Mouse (Mus musculus): ENCODE measurements around the gene LTO1.

GRCm38 (mm10) chr7:144914296-144914947, 478 bp upstream of the LTO1 start:
- TF ChIP-seq CTCF (IDR thresholded peaks at IDR 0.05; ENCODE audit: control insufficient read depth, insufficient read depth, insufficient read length) (no peak), MYOG (IDR thresholded peaks at IDR 0.05; ENCODE audit: control insufficient read depth, extremely low read depth, insufficient read length) (no peak), USF1 (IDR thresholded peaks at IDR 0.05; ENCODE audit: low read depth) (no peak), CEBPB (IDR thresholded peaks at IDR 0.05; ENCODE audit: low read depth) (no peak), MAX (IDR thresholded peaks at IDR 0.05) (no peak)
